ENCODE assay signal across 8 mouse cellular contexts in genomic region chr6:125603234-125603633, GRCm38 (mm10). TPM values are rescaled to one million over a fixed set of nuclear protein-coding genes. Genes with fewer than 3 reads are reported as not detected.
DNase-seq lines count a peak whose midpoint lies in the region; ATAC-seq lines count a peak whose summit lies in the region.

No protein-coding gene starts in this region.

- ATAC-seq in inflammation-experienced regulatory T-cells, adult 6 months: peak; percentile 63
- peak; percentile 81 for ATAC-seq in megakaryocyte, adult 5-6 weeks (ENCODE audit: poor library complexity, severe bottlenecking)

- DNase-seq in WW6 (ENCODE audit: low read depth, low spot score): peak; percentile 94
- DNase-seq in embryo, embryonic 10.5 days (ENCODE audit: low spot score): peak; percentile 93
- peak; percentile 73 for DNase-seq in gastrocnemius, postnatal 25 days
- DNase-seq in left cerebral cortex, adult 8-10 months (ENCODE audit: low spot score in 2 of 2): peak; percentile 37 to 44
- DNase-seq in right cerebral cortex, adult 18-20 months: peak; percentile 60
- DNase-seq in urinary bladder, adult 2 months (ENCODE audit: low spot score): peak; percentile 64

RNA-seq across cellular contexts. Expression of gene Vwf, which starts 56.7 kb away (rescaled TPM):
- total RNA-seq in gastrocnemius, postnatal 25 days (2021): 10 to 100 TPM; 17.3 to 42.4 TPM
- under 1 TPM in 1 of 3 experiments, not detected in 2; 0.17 TPM for polyA plus RNA-seq in inflammation-experienced regulatory T-cells, adult 6 months (2017; shearing (Covaris generic))
- total RNA-seq in left cerebral cortex, adult 8-10 months (2022): 10 to 100 TPM; 16.7 to 22.3 (median 18.8) TPM
- 0.18 and 1.6 TPM in 2 replicates for total RNA-seq in megakaryocyte, adult 5-6 weeks (2015)
- 0.26 and 0.49 TPM in 2 replicates for total RNA-seq in megakaryocyte, adult 5-6 weeks (2017)
- polyA plus RNA-seq in urinary bladder, adult 2 months (2012; rRNA removed): 37.8 and 57.5 TPM in 2 replicates

Comparison
In these comparisons a context has a peak if more than half of its experiments do, and no peak if none do; other contexts are left out.
1. Peak in every context shown above with its lines: DNase-seq and ATAC-seq.
2. DNase-seq: peak in every context shown above with its lines; median percentile 94 in WW6; 93 in embryo, embryonic 10.5 days; 73 in gastrocnemius, postnatal 25 days; 64 in urinary bladder, adult 2 months; 60 in right cerebral cortex, adult 18-20 months; 40 in left cerebral cortex, adult 8-10 months.
3. RNA of gene Vwf, which starts 56.7 kb away (total RNA-seq): 17.3 to 42.4 TPM in gastrocnemius, postnatal 25 days and 16.7 to 22.3 TPM in left cerebral cortex, adult 8-10 months; 0.18 to 1.6 TPM in megakaryocyte, adult 5-6 weeks; every median in the first group is over 4 times any median in the second.